Mouse (Mus musculus) heart, postnatal 0 days (tissue): ENCODE data around the gene Nes. TPM values are rescaled to one million over a fixed set of nuclear protein-coding genes. Genes with fewer than 3 reads are reported as not detected.
A peak's percentile ranks its signal among the peaks of the same experiment; 100 is the strongest.

Experiments used
- ATAC-seq: fragments of 200-750 bp; cut with Nextera tagmentation; 2 replicates; pipeline ENCODE4 v1.8.0; 2017; ENCODE audit warnings: low read depth, moderate number of reproducible peaks, moderate library complexity; ENCODE audit not compliant: insufficient read depth
- DNase-seq: peaks from one replicate; pipeline ENCODE4 v3.0.0-alpha.2; 2016; ENCODE audit warnings: low spot score
- H3K27ac ChIP-seq: fragments of 300-500 bp; sonication (generic); 2 replicates; pipeline ENCODE4 v1.5.1; 2014; ENCODE audit warnings: low read depth, mild to moderate bottlenecking
- H3K27me3 ChIP-seq: fragments of 300-500 bp; sonication (generic); 2 replicates; pipeline ENCODE4 v1.6.1; 2014; ENCODE audit warnings: low read length, mixed read lengths; ENCODE audit not compliant: control insufficient read depth, insufficient read depth
- H3K36me3 ChIP-seq: fragments of 300-500 bp; sonication (generic); replicated peaks from 2 replicates; pipeline ENCODE4 v1.6.1; 2014; ENCODE audit warnings: low read length, mixed read lengths; ENCODE audit not compliant: control insufficient read depth, insufficient read depth
- H3K4me1 ChIP-seq: fragments of 300-500 bp; sonication (generic); 2 replicates; pipeline ENCODE4 v1.6.1; 2014; ENCODE audit warnings: antibody characterized with exemption; ENCODE audit not compliant: control insufficient read depth, insufficient read depth
- H3K4me2 ChIP-seq: fragments of 300-500 bp; sonication (generic); 2 replicates; pipeline ENCODE4 v1.6.1; 2014; ENCODE audit warnings: low read depth, mild to moderate bottlenecking, low read length, moderate library complexity
- H3K4me3 ChIP-seq: fragments of 300-500 bp; sonication (generic); 2 replicates; pipeline ENCODE4 v1.5.1; 2014; ENCODE audit warnings: low read depth, low read length
- H3K9ac ChIP-seq: fragments of 300-500 bp; sonication (generic); replicated peaks from 2 replicates; pipeline ENCODE4 v1.6.1; 2014; ENCODE audit warnings: low read depth, low read length, mixed read lengths
- H3K9me3 ChIP-seq: fragments of 300-500 bp; sonication (generic); replicated peaks from 2 replicates; pipeline ENCODE4 v1.6.1; 2016; ENCODE audit warnings: low read length; ENCODE audit not compliant: control insufficient read depth
- CTCF ChIP-seq: IDR thresholded peaks from 2 replicates; pipeline ENCODE4 v1.5.1; 2016; ENCODE audit warnings: antibody characterized with exemption, control low read depth, low read depth
- EP300 ChIP-seq: IDR thresholded peaks from 2 replicates; pipeline ENCODE4 v1.6.1; 2016; ENCODE audit warnings: antibody characterized with exemption, low read depth
- WGBS: fragments of 180-500 bp; shearing (Covaris S2); extraction: QIAGEN DNeasy Blood & Tissue Kit; methylation state at CpG from one replicate; pipeline ENCODE4 v1.1.7; 2014; 5-methylcytosine and 5-hydroxymethylcytosine counted together
- polyA plus RNA-seq: library from polyadenylated mRNA; unstranded; fragments of >200 nt; fragmentation: Nextera tagmentation; extraction: Ambion mirVana; gene quantifications from 2 replicates; pipeline ENCODE4 v1.2.1, GENCODE M21; 2015
- total RNA-seq: library from RNA; depleted of rRNA; stranded (reverse); fragments of >200 nt; gene quantifications from 2 replicates; pipeline ENCODE4 v1.2.3, GENCODE M21; 2014; ENCODE audit warnings: low replicate concordance

Gene Nes
- total and polyA plus RNA-seq, 2 experiments from 2014 or later, result 9.9 to 35.7 TPM

- 57% methylated on average over 7 of the region's 7 CpGs for WGBS
- no peak overlapping the region for H3K4me2 ChIP-seq
- peaks cover 10% of the 10 kb centered on the region for H3K4me1 ChIP-seq
- TF ChIP-seq CTCF (no peak), EP300 (no peak)
- H3K36me3 ChIP-seq, result peaks cover 40% of the 10 kb centered on the region
- no peak overlapping the region for H3K4me3 ChIP-seq
- DNase-seq, result no peak
- no peak overlapping the region for H3K9ac ChIP-seq
- ATAC-seq, result no peak
- no peaks in the 10 kb centered on the region for H3K9me3 ChIP-seq
- peaks cover 25% of the 10 kb centered on the region for H3K27me3 ChIP-seq
- H3K27ac ChIP-seq, result no peak overlapping the region
Observed at GRCm38 (mm10) chr3:87943586-87943985, 27.3 kb upstream of the Nes start.

DNA sequence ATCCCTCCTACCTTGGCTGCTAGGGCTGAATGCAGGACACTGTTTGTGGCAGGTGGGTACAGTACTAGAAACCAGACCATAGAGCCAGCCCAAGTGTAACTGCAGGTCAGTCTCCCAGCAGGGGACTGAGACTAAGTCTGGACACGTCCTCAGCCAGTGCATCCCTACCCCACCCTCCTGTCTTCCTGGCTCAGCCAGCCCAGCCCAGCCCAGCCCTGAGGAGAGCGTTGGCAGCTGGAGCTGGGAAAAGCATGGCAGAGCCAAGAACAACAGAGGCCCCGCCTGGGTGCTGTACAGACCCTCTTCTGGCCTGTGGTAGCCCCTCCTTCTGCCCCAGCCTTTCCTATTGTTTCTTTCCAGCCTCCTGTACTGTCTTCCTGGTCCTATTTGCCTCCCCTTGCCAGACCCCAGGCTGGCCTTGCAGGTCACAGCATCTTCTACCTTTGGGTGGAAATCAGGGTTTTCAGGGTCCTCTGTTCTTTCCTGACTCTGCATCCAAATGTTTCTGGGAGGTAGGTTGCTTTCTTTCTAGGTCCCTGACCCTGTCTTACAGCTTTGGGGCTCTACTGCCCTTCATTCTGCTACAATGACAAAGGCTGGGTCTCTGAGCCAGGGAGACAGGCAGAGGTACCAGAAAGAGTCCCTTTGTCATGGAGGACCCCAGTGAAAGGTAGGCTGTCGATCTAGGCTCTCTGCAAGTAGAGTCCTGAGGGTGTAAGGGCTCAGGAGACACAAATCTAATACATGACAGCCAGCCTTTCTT lies 25.9 kb upstream of the Nes start:
- ATAC-seq (peak; percentile 58), DNase-seq (peak; percentile 30)
- no peaks in the 10 kb centered on the region for H3K9me3 ChIP-seq
- no peak for TF ChIP-seq CTCF
- no peak for TF ChIP-seq EP300
- no peak overlapping the region for H3K4me2 ChIP-seq
- H3K9ac ChIP-seq, result no peak overlapping the region
- H3K27ac ChIP-seq, result no peak overlapping the region
- peaks cover 25% of the 10 kb centered on the region for H3K36me3 ChIP-seq
- peaks cover 38% of the 10 kb centered on the region for H3K27me3 ChIP-seq
- WGBS, result 17% methylated on average over 4 of the region's 4 CpGs
- peaks cover 10% of the 10 kb centered on the region for H3K4me1 ChIP-seq
- no peak overlapping the region for H3K4me3 ChIP-seq

DNA sequence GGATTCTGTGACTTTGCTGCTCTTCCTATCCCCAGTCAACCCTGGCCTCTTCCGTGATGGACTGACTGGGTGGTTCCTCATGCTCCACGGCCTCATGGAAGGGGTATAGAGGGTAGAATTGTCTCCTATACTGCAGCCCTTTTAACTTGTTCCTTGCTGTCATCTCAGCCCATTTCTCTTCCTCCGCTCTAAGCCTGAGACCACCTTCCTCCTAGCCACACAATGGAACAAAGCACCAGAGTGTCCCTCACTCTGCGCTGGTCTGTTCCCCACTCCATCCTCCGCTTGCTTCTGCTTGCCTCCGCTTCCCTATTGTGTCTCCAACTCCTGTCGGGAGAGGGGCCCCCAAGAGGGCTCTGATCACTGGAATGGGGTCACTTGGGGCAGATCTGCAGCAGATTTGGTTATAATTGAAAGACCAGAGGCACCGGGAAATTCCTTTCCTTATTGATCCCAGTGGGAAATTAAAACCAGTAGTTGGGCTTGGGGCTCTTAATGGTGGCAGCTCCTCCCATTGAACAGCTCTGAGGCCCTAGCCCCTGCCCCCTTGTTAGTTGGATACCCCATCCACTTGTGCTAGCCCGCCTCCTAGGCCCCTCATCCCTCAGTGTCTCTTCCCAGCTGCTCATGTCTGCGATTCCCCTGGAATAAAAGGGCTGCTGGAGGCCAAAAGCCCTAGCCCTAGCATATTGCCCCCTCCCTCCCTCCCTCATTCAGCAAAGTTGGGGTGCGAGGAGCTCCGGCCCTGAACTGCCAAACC lies 24.9 kb upstream of the Nes start:
- H3K9ac ChIP-seq, result no peak overlapping the region
- 36% methylated on average over 12 of the region's 12 CpGs for WGBS

GRCm38 (mm10) chr3:87946541-87946860 lies 24.4 kb upstream of the Nes start:
- WGBS, result 44% methylated on average over 1 of the region's 1 CpGs
- Histone ChIP-seq H3K9me3 (no peaks in the 10 kb centered on the region), H3K36me3 (peaks cover 12% of the 10 kb centered on the region), H3K27me3 (peaks cover 53% of the 10 kb centered on the region), H3K4me3 (no peak overlapping the region), H3K4me1 (peaks cover 10% of the 10 kb centered on the region), H3K4me2 (no peak overlapping the region), H3K9ac (no peak overlapping the region), H3K27ac (no peak overlapping the region)
- DNase-seq (no peak), ATAC-seq (no peak)
- TF ChIP-seq CTCF, result no peak
- TF ChIP-seq EP300, result no peak

More for the DNA sequence above, 24.9 kb upstream of the Nes start:
- ATAC-seq (no peak), DNase-seq (no peak)
- Histone ChIP-seq H3K27me3 (peaks cover 48% of the 10 kb centered on the region), H3K4me3 (no peak overlapping the region), H3K9me3 (no peaks in the 10 kb centered on the region), H3K4me1 (peaks cover 10% of the 10 kb centered on the region), H3K4me2 (no peak overlapping the region), H3K27ac (no peak overlapping the region), H3K36me3 (peaks cover 17% of the 10 kb centered on the region)
- no peak for TF ChIP-seq CTCF
- TF ChIP-seq EP300, result no peak

DNA sequence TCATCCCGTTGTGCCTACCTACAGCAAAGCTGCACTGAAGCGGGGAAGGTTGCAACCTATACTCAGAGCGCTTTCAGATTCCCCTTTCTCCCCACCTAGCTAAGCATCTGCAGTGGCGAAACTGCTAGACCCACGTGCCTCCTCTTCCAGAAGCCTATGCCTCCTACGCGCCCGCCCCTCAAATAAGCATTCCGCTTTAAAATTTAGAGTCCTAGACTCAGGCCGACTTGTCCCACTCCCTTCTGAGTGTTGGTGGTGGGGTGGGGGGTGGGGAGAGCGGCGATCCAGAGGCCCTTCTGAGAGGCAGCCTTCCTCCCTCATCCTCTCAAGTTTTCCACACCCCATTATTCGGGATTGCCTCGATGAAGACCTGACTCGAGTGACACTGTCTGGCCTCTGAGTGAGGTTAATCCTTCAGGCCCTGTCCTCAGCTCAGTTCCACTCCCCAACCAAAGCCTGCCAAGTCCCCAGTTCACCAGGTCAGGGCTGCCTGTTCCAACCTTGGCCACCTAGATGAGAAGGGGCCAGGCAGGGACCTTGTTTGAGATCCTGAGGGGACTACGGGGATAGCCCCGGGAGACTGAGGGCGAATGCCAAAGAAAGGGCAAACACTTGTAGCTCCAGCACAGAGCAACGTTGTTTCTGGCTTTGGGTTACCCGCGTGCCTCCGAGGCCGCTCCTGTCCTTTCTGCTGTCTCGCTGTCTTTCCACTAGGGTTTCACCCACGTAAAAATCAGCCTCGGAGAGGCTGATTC lies 23.6 kb upstream of the Nes start:
- peak overlapping the region; percentile 32 for H3K4me3 ChIP-seq
- no peaks in the 10 kb centered on the region for H3K9me3 ChIP-seq
- no peak overlapping the region for H3K27ac ChIP-seq
- H3K27me3 ChIP-seq, result peaks cover 60% of the 10 kb centered on the region
- DNase-seq (no peak), ATAC-seq (no peak)
- no peak for TF ChIP-seq EP300
- 0 out of 2 replicates have a peak overlapping the region, but pooled peaks have one; percentile 35 for H3K9ac ChIP-seq
- peaks cover 10% of the 10 kb centered on the region for H3K4me1 ChIP-seq
- peaks cover 4% of the 10 kb centered on the region for H3K36me3 ChIP-seq
- WGBS, result 6% methylated on average over 26 of the region's 26 CpGs
- peak overlapping the region; percentile 52 for H3K4me2 ChIP-seq
